Mouse (Mus musculus) skeletal muscle tissue, adult 2 months (tissue): ENCODE measurements around the gene Dpm1.
A peak's percentile ranks its signal among the peaks of the same experiment; 100 is the strongest.

Experiments
- DNase-seq: peaks from one replicate; pipeline ENCODE4 v3.0.0-alpha.2; 2012; ENCODE audit warnings: low read depth, low spot score

Gene Dpm1

DNA sequence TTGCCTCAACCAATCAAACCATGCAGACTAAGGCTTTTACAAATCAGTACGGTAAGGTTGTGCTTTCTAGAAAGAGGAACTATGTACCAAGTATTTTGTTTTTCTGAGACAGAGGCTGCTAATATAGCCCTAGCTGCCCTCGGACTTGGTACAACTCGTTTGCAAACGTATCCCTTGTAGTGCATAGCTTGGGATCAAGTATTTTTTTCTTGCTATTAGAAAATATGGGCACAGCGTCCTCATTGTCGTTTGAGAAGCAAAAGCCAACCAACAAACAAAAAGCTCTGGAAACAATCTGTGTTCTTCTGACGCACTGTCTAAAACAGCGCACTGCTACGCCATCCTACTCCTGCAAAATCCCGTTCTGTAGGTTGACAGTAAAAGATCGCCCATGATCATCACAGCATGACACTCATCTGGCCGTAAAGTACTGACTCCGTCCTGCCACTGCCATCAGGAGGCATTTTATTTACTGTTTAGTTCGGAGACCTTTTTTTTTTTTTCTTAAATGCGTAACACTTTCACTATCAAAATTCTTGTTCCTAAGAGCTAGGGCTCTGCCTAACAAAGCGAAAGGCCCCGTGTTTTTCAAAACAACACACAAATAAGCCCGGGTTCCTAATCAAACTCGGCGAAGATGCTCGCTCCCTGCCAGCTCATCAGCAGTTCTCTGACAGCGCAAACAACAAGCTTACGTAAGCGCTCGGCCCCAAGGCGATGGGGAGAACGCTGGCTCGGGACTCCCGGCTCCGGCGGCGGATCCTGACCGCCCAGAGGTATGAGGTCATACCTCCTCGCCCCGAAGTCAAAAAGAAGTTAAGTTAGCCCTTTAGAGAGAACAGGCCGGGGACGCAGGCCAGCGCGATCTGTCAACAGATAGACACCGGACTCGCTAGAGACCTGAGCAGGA is 1.0 kb downstream of the Dpm1 start:
- peak; percentile 38 for DNase-seq

DNA sequence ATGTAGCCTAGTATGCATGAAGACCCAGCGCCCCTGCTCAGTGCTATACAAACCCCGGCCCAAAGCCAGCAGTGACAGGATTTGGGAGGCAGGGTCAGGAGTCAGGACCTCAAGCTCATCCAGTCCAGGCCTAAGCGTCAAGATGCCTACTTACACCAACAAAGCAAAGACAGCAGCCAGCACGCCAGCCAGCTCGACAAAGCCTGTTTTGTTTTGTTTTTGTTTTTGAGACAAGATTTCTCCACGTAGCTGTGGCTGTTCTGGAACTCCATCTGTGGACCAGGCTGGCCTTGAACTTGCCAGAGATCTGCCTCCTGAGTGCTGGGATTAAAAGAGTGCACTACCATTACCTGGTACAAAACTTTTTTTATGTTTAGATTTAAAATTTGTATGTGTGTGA is 7.1 kb downstream of the Dpm1 start:
- DNase-seq: no peak

DNA sequence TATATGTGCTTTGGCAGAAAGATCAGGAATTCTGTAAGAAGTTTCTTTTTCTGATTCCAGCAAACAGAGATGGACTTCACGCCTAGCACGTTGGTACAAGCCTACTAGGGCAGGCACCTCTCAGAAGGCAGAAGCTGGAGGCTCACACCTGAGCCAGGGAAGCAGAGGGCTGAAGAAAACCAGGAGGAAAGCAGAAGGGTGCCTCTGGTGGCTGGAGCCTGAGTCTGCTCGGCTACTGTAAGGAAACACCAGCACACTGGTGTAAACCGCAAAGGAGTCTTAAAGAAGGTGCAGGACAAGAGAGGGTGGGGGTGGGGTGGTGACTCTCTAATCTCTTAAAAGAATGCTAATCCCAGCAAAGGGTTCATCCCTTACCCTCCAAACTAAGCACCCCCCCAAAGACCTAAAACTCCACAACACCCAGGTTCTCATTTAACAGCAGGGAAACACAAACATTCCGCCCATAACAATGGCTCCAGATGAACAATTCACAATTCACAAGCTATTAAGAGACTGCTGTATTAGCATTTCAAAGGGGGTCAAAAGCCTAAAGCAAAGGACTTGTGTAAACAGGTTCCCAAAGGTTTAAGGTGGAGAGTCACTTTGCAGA is 16.5 kb downstream of the Dpm1 start:
- DNase-seq: no peak

DNA sequence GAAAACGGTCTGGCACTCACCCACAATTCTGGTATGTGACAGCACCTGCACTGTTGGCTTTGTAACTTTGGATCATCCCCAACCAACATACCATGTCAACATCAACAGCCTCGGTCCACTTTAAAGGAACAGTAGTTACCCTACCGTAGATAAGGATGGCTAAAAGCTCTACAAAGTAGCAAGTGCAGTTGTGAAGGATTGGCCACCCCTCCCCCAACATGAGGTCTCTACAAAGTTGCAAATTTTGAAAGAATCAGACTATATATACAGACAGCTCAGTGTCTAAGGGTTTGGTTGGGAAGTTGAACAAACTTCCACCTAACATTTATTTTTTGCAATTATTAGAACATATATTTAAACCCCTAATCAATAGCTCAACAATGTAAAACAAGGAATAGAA is 22.5 kb downstream of the Dpm1 start:
- no peak for DNase-seq

DNA sequence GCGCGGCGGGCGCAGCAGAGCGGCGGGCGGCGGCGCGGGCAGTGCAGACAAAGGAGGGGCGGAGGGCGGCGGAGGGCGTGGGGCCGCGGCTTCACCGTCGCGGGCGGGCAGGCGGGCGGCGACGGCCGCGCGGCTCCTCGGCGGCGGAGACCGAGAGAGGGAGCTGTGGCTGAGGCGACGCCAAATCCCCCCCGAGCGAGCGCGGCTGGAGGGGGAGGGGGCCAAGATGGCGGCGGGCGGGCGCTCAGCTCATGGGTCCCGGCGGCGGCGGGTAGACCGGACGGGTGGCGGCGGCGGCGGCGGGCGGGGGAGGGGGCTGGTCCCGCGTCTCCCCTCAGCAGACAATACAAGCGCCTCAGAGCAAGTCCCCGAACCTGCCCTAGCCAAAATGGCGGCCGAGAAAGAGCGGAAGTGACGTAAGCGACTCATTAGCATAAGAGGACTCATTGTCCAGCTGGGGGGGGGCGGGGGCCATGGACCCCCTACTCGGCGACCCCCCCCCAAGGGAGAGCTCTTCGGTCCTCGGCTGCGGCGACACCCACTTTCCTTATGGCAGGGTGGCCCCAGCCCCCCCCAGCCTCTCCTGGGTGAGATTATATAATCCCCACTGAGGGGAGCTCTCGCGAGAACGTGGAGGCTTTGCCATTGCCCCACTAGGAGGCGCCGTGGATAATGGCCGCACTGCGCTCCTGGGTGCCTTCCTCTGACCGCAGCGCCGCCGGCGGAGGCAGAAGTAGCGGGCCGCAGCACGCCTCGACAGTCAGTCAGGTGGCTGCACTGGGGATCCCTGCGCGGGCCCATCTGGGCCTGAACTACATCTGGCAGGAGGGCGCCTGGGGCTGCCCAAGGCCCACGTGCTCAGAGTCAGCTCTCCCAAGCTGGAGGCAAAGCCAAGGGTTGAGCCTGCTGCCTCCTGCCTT is 23.4 kb downstream of the Dpm1 start, which contains the start of gene Adnp:
Gene Adnp (minus strand): TSS at position 388 of the 920 bp plus-strand sequence.
- DNase-seq: peak; percentile 95

DNA sequence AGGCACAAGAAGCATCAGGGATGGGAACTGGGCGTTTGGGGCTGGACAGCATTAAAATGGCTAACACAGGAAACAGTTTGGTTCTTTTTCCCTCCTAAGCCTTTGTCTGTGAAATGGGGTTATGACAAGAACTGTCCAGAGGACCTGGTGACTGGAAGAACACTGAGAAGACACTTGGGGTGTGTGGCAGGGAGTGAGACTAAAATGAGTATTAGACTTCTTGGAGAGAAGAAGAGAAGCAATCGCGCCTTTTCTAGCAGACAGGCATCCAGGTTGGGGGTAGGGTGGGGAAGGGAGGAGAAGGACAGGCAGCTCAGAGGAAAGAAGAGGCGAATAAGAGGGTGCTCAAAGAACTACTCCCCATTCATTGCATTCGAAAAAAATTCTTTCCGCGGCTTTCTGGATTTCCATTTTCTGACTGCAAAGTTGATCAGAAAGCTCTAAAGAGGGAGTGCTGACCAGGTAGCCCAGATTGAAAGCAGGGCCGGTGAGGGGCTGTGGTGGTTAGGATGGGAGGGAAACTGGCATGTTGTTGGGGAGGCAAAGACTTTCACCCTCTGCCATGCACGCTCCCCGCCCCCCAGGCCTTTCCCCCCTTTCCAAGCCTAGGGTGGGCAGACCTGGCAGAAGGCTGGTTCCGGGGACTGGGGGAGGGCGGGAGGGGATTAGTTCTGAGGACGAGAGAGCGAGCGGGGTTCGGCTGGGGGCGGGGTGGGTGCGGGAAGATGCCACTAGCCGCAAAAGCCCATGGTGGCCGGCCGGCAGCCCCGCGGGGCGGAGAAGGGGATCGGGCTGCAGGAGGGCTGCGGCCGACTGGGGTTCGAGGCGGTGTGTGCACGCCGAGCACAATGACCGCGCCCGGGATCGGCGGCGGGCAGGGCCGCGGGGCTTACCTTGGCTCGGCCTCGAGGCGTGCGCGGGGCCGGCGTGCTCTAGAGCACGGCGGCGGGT is 24.4 kb downstream of the Dpm1 start:
- DNase-seq: no peak

DNA sequence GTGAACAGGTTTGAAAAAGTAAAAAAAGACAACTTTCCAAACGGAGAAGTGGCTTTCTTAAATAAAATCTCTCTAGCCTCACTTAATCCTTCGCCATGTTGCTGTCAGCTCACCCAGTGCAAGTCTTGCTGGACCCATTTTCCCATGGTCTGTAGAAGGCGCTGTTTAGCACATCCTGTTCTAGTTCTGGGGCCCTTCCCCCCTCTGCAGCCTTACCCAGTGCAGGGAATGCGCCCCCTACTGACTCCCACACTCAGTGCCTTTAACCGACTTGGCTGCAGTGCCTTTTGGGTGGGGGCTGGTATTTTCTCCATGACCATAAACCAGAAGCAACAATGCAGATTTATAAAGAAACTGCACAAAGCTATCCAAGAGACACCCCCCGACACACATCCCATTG is 25.1 kb downstream of the Dpm1 start:
- DNase-seq: peak; percentile 69

DNA sequence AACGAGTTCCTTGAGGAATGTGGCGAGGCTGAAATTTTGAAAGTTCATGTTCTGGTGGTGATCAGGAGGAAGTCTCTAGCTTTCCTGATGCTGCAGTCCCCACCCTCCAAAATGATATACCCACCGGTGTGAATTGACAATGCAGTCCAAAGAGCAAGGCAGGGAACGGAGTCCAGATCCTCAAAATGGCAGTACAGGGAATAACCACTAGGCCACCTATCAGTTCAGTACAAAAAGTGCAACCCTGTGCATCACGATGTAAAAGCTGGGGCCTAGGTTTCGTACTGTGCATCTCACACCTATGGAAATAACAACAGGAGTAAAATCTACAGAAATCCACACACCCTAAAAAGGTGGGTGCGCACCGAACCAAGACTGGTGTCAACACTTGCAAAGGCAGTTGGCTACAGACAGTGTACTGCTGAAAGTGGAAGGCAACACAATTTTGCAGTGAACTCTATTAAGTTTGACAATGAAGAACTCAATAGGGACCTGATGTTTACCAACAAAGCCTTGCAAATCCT is 25.9 kb downstream of the Dpm1 start:
- no peak for DNase-seq

DNA sequence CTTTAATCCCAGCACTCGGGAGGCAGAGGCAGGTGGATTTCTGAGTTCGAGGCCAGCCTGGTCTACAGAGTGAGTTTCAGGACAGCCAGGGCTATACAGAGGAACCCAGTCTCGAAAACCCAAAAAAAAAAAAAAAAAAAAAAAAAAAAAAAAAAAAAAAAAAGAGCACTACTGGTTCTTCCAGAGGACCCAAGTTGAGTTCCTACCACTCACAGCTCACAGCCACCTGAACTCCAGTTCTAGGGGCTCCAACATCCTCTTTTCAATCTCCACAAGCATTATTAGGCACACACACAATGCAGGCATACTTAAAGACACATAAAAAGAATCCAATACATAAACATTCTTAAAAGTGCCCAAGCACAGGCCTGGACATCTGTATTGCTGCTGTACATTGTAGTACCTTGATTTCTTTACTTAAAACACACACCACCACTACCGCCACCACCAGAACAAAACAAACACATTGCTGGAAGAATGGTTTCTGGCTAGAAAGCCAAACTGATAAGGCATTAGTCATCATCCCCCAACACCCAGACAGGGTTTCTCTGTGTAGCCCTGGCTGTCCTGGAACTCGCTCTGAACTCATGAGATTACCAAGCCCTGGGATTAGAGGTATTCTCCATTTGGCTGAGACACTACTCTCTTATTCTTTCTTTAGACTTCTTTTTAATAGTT is 30.2 kb downstream of the Dpm1 start:
- no peak for DNase-seq

DNA sequence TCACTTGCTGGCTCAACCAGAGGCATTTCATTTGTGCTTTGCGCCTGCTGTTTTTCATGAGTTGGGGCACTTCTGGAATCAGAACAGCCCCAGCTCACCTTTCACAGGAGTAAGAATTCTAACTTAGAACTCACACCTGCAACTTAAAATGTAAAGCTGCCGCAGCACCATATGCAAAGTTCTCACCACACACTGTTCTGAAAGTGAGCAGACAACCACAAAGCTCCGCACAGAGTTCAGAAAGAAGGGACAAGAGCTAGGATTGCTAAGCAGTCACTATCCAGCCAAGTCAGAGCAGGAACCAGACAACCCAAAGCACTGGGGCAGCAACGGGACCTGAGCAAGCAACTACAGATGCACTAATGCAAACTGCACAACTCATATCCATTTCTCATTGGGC is 30.9 kb downstream of the Dpm1 start:
- no peak for DNase-seq

DNA sequence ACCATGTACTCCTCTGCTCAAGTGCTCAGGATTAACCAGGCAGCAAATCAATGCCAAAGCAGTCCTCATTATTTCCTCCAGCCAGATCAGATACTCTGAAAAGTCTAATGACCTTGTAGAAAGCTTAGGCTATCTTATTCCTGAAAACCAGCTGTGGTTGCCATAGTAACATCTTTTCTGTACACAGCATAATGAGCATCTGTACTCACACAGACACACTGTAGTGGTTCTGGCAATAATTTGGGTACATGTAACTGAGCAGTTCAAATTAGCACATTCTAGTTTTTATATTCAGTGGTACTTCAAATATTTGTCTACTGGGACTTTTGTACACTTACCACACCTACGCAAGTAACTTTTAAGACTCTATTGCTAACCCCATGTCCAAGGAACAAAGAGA is 32.0 kb downstream of the Dpm1 start:
- DNase-seq: no peak

DNA sequence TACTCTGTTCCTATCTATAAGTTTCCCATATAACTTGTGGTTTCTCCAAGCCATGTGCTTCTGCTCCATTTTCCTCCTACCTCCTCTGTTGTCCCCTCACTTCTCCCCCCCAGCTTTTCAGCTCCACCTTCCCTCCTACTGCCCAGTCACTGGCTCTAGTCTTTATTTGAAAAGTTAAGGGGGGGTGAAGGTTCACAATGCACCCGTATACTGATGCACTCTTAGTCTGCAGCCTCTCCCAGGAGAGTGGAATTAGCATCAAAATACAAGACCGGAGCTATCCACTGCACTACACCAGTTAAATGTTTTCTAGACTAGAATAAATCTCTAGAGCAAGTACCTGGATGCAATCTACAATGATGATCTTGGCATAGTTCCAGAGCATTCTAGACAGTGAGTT is 34.7 kb downstream of the Dpm1 start:
- DNase-seq: no peak

DNA sequence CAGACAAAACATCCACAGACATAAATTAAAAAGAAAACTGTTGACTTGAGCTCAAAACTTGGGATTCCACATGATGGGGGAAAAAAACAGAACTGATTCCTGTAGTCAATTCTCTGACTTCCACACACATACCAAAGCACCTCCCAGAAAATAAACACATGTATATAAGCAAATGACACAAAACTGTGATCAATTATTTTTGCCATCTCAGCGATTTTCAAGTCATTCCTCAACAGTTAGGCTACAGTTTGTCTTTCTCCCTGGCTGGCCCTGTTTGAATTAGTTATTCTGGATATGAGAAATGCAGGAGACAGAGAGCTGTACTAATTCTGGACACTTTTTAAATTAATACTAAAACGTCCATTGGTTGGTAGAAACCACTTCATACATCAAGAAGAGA is 36.7 kb downstream of the Dpm1 start:
- DNase-seq: no peak

DNA sequence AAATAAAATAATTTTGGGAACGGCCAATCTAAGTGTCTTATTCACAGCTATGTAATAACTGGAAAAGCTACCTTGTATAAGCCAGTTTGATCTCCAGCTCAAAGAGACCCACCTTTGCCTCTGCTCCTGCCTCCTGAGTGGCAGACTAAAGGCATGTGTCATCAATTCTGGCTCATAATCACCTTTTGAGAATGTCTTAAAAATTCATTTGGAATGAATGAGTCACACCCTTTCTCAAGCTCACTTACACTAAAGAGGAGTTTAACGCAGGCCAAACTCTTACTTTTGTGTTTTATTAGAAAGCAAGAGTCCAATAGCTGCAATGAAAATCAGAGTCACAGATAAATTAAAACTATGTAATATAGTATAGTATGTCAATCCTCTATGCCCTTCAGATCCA is 38.5 kb downstream of the Dpm1 start:
- DNase-seq: no peak

DNA sequence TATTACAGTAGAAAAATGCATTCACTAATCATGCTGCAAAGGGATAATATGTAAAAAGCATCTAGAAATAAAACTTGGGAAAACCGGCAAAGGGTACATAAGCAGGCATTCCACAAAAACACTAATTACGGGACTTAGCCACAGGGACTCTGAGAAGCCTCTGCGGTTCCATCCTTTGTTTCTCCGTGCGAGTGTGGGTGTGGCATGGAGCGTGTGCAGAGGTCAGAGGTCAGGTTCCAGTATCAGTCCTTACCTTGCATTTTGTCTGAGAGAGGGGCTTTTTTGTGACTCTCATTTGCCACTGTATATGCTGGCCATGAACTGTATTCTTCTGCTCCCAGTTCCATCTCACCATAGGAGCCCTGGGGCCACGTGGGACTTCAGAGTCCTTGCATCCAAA is 54.4 kb downstream of the Dpm1 start:
- DNase-seq: no peak

DNA sequence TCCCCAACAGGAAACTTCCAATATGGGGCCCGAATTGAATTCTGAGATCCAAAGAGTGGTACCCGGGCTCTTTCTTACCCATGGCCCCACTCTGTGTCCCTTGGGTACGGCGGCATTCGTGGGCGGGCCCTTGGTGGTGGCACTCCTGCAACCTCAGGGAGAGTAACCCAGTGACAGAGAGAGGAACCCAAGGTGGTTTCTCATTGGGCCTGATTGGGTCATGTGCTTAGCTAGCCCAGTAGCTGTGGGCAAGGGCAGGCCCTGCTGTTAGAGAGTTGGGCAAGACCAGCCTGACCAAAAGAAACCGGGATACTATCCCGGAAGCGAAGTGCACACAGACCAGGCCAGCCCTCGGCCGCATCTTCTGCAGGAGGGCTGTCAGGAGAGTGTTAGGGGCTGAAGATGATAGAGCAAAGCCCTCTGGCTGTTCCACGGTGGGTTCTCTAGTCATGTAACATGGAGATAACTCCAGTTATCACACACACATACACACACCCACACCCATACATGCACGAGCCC is 60.2 kb downstream of the Dpm1 start:
- peak; percentile 73 for DNase-seq

DNA sequence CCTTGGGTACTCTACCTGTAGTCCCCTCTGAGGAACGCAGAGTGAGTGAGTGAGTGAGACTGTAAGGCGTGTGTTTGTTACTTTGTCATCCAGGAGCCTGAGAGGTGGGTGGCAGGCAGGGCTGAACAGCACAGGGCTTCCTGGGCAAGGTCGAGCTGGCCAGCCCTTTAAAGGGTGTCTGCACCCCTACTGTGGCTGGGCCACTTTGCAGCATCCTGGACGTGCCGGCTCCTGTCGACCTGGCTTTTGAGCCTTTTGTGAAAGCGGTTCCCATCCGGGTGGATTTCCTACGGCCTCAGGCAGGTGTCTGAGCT is 60.6 kb downstream of the Dpm1 start:
- no peak for DNase-seq

DNA sequence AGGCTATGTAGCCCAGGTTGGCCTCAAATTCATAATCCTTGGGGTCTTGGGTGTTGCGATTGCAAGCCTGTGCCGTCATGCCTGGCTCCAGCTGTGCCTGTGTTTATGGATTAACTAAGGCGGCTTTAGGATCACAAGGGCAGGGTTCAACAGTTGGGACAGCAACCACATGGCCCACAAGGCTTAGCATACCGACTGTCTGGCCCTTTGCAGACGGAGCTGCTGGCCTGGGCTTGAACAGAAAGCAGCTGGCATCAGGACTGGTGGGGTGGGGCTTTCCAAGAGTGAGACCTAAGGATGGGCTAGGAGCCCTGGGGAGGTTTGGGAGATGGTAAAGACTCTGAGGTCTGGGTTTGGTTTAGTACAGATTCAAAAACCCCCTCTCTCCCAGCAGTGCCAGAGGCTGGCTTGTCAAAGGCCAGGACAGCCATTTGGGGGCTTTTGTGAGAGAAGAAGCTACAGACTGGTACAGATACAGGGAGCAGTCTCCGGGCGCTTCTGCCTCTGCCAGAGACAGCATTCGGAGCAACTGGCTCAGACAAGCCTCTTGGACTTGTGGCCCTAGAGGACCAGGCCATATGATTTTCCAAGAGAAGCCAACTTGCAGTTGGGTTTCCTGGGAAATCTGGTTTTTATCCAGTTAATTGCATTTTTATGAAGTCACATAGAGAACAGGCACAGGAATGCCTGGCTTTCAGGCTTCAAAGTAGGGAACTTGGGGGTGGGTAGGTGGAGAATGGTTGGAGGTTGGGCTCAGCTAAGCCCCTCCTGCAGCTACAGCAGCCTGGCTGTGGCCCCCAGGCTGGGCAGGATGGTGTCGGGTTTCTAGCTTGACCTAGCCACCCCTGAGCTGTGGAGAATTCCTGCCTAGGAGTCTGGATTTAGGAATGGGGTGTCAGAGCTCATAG is 61.2 kb downstream of the Dpm1 start:
- DNase-seq: no peak

DNA sequence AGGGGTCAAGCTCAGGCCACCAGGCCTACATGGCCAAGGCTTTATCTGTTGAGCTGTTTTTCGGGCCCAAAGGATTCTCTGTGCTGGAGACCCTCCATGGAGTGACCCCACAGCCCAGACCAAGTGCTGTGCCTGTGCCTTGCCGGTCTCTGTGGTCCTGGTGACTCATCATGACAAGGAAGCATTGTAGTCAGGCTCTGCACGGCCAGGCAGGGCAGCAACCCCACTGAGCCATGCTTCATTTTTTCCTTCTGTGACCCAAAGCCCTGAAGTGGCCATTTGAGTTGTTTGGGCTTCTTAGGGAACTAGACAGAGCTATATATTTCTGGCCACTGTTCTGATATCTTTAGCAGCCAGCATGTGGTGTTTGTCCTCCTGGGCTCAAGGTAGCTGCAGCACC is 62.6 kb downstream of the Dpm1 start:
- DNase-seq: no peak
